Mouse (Mus musculus): ENCODE results near the gene Gm10964. TPM values are rescaled to one million over a fixed set of nuclear protein-coding genes. Genes with fewer than 3 reads are reported as not detected.
"Not testable (repeated sequence)": the region's sequence is repeated elsewhere in the genome, so short reads cannot be mapped to it uniquely, and the experiment has no call there.

The Gm10964 gene
- polyA plus RNA-seq, 1 experiment from 2014 or later, result not detected

GRCm38 (mm10) chr3:103780777-103781176 is 41.6 kb downstream of the Gm10964 start:
- Histone ChIP-seq H3K4me3 (replicated peaks; ENCODE audit: low read depth, low read length) (no peak overlapping the region), H3K27me3 (ENCODE audit: control insufficient read depth, insufficient read depth, low read length) (no peaks in the 10 kb centered on the region), H3K9ac (replicated peaks; ENCODE audit: low read length) (no peak overlapping the region), H3K9me3 (ENCODE audit: control insufficient read depth, low read length) (no peaks in the 10 kb centered on the region), H3K27ac (replicated peaks; ENCODE audit: low read depth, low read length) (no peak overlapping the region), H3K36me3 (ENCODE audit: control insufficient read depth, insufficient read depth, low read length) (peaks cover 13% of the 10 kb centered on the region), H3K4me1 (ENCODE audit: control insufficient read depth, insufficient read depth, low read length) (no peaks in the 10 kb centered on the region), H3K4me2 (ENCODE audit: low read length) (no peak overlapping the region)
- ATAC-seq (ENCODE audit: low FRiP score, low TSS enrichment), result no peak
- 84% methylated on average over 5 of the region's 5 CpGs for WGBS
- DNase-seq, result no peak

- H3K27me3 ChIP-seq (ENCODE audit: control insufficient read depth, insufficient read depth, low read length), result no peaks in the 10 kb centered on the region
- no peak for ATAC-seq (ENCODE audit: low FRiP score, low TSS enrichment)
- H3K27ac ChIP-seq (replicated peaks; ENCODE audit: low read depth, low read length), result no peak overlapping the region
- H3K4me3 ChIP-seq (replicated peaks; ENCODE audit: low read depth, low read length), result no peak overlapping the region
- no peak overlapping the region for H3K4me2 ChIP-seq (ENCODE audit: low read length)
- H3K9ac ChIP-seq (replicated peaks; ENCODE audit: low read length), result no peak overlapping the region
- no peaks in the 10 kb centered on the region for H3K9me3 ChIP-seq (ENCODE audit: control insufficient read depth, low read length)
- DNase-seq, result no peak
- WGBS, result 93% methylated on average over 4 of the region's 4 CpGs
- H3K36me3 ChIP-seq (ENCODE audit: control insufficient read depth, insufficient read depth, low read length), result no peaks in the 10 kb centered on the region; the same call in 1 of the 2 replicates
- H3K4me1 ChIP-seq (ENCODE audit: control insufficient read depth, insufficient read depth, low read length), result no peaks in the 10 kb centered on the region
Observed at GRCm38 (mm10) chr3:103782844-103783609, 43.9 kb downstream of the Gm10964 start.

DNA sequence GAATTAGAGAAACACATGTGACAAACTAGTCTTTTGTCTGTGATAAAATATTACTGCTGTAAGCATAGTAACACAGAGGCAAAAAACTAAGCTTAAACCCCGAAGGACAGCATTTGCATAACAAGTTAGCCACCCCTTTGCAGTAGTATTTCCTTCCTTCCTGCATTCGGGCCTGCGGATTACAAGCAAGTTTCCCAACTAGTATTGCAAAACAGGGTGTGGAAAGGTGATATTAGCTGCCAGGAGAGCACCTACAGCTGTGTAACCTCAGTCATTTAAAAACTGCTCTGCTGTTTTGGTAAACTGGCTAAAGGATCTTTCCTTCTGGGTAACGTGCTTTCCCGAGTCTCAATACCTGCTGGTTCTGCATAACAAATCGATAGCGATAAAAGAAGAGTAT is 48.1 kb downstream of the Gm10964 start:
- ATAC-seq (ENCODE audit: low FRiP score, low TSS enrichment) (no peak), DNase-seq (no peak)
- Histone ChIP-seq H3K27ac (replicated peaks; ENCODE audit: low read depth, low read length) (no peak overlapping the region), H3K4me1 (ENCODE audit: control insufficient read depth, insufficient read depth, low read length) (peaks cover 15% of the 10 kb centered on the region), H3K36me3 (ENCODE audit: control insufficient read depth, insufficient read depth, low read length) (no peaks in the 10 kb centered on the region), H3K4me2 (ENCODE audit: low read length) (no peak overlapping the region), H3K9ac (replicated peaks; ENCODE audit: low read length) (no peak overlapping the region), H3K9me3 (ENCODE audit: control insufficient read depth, low read length) (no peaks in the 10 kb centered on the region), H3K4me3 (replicated peaks; ENCODE audit: low read depth, low read length) (no peak overlapping the region), H3K27me3 (ENCODE audit: control insufficient read depth, insufficient read depth, low read length) (no peaks in the 10 kb centered on the region)
- WGBS, result 65% methylated on average over 7 of the region's 7 CpGs

GRCm38 (mm10) chr3:103789096-103789495 is 49.9 kb downstream of the Gm10964 start:
- Histone ChIP-seq H3K36me3 (ENCODE audit: control insufficient read depth, insufficient read depth, low read length) (no peaks in the 10 kb centered on the region), H3K27ac (replicated peaks; ENCODE audit: low read depth, low read length) (no peak overlapping the region), H3K9me3 (ENCODE audit: control insufficient read depth, low read length) (no peaks in the 10 kb centered on the region), H3K4me1 (ENCODE audit: control insufficient read depth, insufficient read depth, low read length) (peaks cover 15% of the 10 kb centered on the region), H3K9ac (replicated peaks; ENCODE audit: low read length) (no peak overlapping the region), H3K4me2 (ENCODE audit: low read length) (peak overlapping the region; percentile 68), H3K4me3 (replicated peaks; ENCODE audit: low read depth, low read length) (no peak overlapping the region), H3K27me3 (ENCODE audit: control insufficient read depth, insufficient read depth, low read length) (no peaks in the 10 kb centered on the region)
- WGBS, result 88% methylated on average over 7 of the region's 7 CpGs
- ATAC-seq (ENCODE audit: low FRiP score, low TSS enrichment) (no peak), DNase-seq (no peak)

DNA sequence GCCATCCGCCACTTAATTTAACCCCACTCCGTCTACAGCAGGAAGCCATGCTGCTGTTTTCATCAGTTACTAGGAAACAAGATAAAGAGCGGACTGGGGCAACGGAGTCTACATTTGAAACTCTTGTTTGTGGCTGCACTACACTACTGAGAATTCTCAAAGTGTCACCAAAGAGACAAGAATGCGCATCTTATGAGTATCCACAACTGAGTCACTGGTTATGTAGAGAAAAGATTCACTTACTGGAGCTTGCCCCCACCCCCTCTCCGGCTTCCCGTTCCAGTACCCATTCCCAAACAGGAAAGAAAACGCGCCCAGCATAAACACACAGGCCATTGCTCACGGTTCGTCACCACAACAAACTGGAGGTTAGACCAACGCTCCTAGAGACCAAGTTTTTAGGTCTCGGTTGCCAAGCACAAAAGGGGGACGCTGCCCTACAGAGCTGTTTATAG is 50.8 kb downstream of the Gm10964 start:
- H3K27me3 ChIP-seq (ENCODE audit: control insufficient read depth, insufficient read depth, low read length), result no peaks in the 10 kb centered on the region
- ATAC-seq (ENCODE audit: low FRiP score, low TSS enrichment) (no peak), DNase-seq (peak; percentile 43)
- H3K9me3 ChIP-seq (ENCODE audit: control insufficient read depth, low read length), result no peaks in the 10 kb centered on the region
- H3K27ac ChIP-seq (replicated peaks; ENCODE audit: low read depth, low read length), result peak overlapping the region; percentile 91; the same call in 1 of the 2 replicates
- peak overlapping the region; percentile 92 for H3K4me3 ChIP-seq (replicated peaks; ENCODE audit: low read depth, low read length)
- peak overlapping the region; percentile 68 for H3K4me2 ChIP-seq (ENCODE audit: low read length)
- no peaks in the 10 kb centered on the region for H3K36me3 ChIP-seq (ENCODE audit: control insufficient read depth, insufficient read depth, low read length)
- H3K9ac ChIP-seq (replicated peaks; ENCODE audit: low read length), result peak overlapping the region; percentile 91
- 4% methylated on average over 14 of the region's 14 CpGs for WGBS
- H3K4me1 ChIP-seq (ENCODE audit: control insufficient read depth, insufficient read depth, low read length), result peaks cover 15% of the 10 kb centered on the region

DNA sequence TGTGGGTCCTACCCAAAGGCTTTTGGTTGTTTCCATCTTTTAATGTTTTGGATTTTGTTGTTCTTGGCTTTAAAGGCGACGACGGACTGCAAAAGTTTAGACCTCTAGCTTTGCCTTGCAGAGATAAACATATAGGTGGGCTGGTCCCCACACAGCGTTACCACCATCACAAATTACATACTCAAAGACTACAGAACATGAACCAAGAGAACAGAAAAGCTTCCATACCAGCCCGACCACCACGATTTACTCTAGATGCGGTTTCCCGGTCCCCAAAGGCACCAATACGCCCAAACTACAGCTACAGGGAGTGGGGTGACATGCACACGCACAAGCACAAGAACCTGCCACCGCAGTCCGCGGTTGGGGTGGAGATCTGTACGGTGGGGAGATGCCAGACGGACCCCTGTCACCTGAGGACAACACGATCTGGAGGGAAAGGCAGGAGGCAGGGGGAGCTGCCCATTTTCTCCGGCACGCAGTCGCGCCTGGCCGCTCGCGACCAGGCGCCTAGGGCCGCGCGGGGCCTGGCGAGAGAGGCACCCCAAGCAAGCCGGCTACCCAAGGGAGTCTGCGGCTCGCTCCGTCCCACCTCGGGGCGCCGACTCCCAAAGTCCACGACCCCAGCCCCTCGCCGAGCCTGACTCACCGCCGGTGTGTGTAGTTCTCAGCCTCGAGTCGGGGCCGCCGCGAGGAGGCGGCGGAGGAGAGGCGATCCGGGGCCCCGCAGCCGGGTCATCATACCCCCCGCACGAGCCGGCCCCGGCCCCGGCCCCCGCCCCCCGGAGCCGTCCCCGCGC is 51.4 kb downstream of the Gm10964 start:
- peak overlapping the region; percentile 92 for H3K4me3 ChIP-seq (replicated peaks; ENCODE audit: low read depth, low read length)
- H3K36me3 ChIP-seq (ENCODE audit: control insufficient read depth, insufficient read depth, low read length), result no peaks in the 10 kb centered on the region
- H3K27me3 ChIP-seq (ENCODE audit: control insufficient read depth, insufficient read depth, low read length), result no peaks in the 10 kb centered on the region
- peaks cover 15% of the 10 kb centered on the region for H3K4me1 ChIP-seq (ENCODE audit: control insufficient read depth, insufficient read depth, low read length)
- under 1% methylated on average over 57 of the region's 61 CpGs for WGBS
- peak overlapping the region; percentile 91 for H3K9ac ChIP-seq (replicated peaks; ENCODE audit: low read length)
- ATAC-seq (ENCODE audit: low FRiP score, low TSS enrichment) (peak; percentile 83), DNase-seq (peak; percentile 63)
- no peaks in the 10 kb centered on the region for H3K9me3 ChIP-seq (ENCODE audit: control insufficient read depth, low read length)
- H3K4me2 ChIP-seq (ENCODE audit: low read length), result peak overlapping the region; percentile 68
- H3K27ac ChIP-seq (replicated peaks; ENCODE audit: low read depth, low read length), result peak overlapping the region; percentile 91

GRCm38 (mm10) chr3:103791230-103792110 is 52.3 kb downstream of the Gm10964 start, which contains the start of gene Hipk1:
Gene Hipk1, minus strand, starts transcription at chr3:103791563.
- ATAC-seq (ENCODE audit: low FRiP score, low TSS enrichment), result peak; percentile 97
- H3K9ac ChIP-seq (replicated peaks; ENCODE audit: low read length), result peak within 1 kb of the TSS; percentile 91

DNA sequence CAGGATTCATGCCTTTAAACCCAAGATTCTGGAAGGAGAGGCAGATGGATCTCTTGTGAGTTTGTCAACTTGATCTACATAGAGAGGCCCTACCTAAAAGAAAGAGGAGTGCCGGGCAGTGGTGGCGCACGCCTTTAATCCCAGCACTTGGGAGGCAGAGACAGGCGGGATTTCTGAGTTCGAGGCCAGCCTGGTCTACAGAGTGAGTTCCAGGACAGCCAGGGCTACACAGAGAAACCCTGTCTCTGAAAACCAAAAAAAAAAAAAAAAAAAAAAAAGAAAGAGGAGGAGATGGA is 52.9 kb downstream of the Gm10964 start:
- ATAC-seq (ENCODE audit: low FRiP score, low TSS enrichment); H3K27me3 ChIP-seq (ENCODE audit: control insufficient read depth, insufficient read depth, low read length); H3K9me3 ChIP-seq (ENCODE audit: control insufficient read depth, low read length); H3K9ac ChIP-seq (replicated peaks; ENCODE audit: low read length); DNase-seq; H3K36me3 ChIP-seq (ENCODE audit: control insufficient read depth, insufficient read depth, low read length); H3K4me3 ChIP-seq (replicated peaks; ENCODE audit: low read depth, low read length); H3K27ac ChIP-seq (replicated peaks; ENCODE audit: low read depth, low read length): not testable (repeated sequence)
- peak overlapping the region; percentile 68 for H3K4me2 ChIP-seq (ENCODE audit: low read length)
- 77% methylated on average over 5 of the region's 5 CpGs for WGBS
- H3K4me1 ChIP-seq (ENCODE audit: control insufficient read depth, insufficient read depth, low read length), result peaks cover 15% of the 10 kb centered on the region

More at GRCm38 (mm10) chr3:103791230-103792110, 52.3 kb downstream of the Gm10964 start, which contains the start of gene Hipk1:
- Histone ChIP-seq H3K4me2 (ENCODE audit: low read length) (peak within 1 kb of the TSS; percentile 68), H3K27ac (replicated peaks; ENCODE audit: low read depth, low read length) (peak within 1 kb of the TSS; percentile 91), H3K27me3 (ENCODE audit: control insufficient read depth, insufficient read depth, low read length) (no peaks in the 10 kb centered on the region), H3K36me3 (ENCODE audit: control insufficient read depth, insufficient read depth, low read length) (no peaks in the 10 kb centered on the region), H3K9me3 (ENCODE audit: control insufficient read depth, low read length) (no peaks in the 10 kb centered on the region), H3K4me3 (replicated peaks; ENCODE audit: low read depth, low read length) (peak within 1 kb of the TSS; percentile 92), H3K4me1 (ENCODE audit: control insufficient read depth, insufficient read depth, low read length) (peaks cover 15% of the 10 kb centered on the region)
- 9% methylated on average over 48 of the region's 49 CpGs for WGBS
- DNase-seq, result peak; percentile 96
